Mouse (Mus musculus) ES-Bruce4 (cell line): ENCODE results near the gene Tmem171. TPM values are rescaled to one million over a fixed set of nuclear protein-coding genes. Genes with fewer than 3 reads are reported as not detected.

ENCODE experiments used
- H3K27ac ChIP-seq: 2 replicates; pipeline ENCODE4 v1.5.1; 2012; ENCODE audit warnings: low read length, inconsistent platforms; ENCODE audit not compliant: insufficient read depth
- H3K27me3 ChIP-seq: 2 replicates; pipeline ENCODE4 v1.6.1; 2012; ENCODE audit warnings: mild to moderate bottlenecking, low read length, inconsistent platforms; ENCODE audit not compliant: control insufficient read depth, poor library complexity, insufficient read depth, severe bottlenecking
- H3K36me3 ChIP-seq: 2 replicates; pipeline ENCODE4 v1.6.1; 2012; ENCODE audit warnings: inconsistent platforms, mild to moderate bottlenecking, low read length, moderate library complexity; ENCODE audit not compliant: control insufficient read depth, poor library complexity, insufficient read depth, severe bottlenecking
- H3K4me1 ChIP-seq: one replicate; pipeline ENCODE4 v1.8.1; 2011; ENCODE audit warnings: low read length; ENCODE audit not compliant: control insufficient read depth, insufficient read depth
- H3K4me3 ChIP-seq: 2 replicates; pipeline ENCODE4 v1.5.1; 2011; ENCODE audit warnings: low read depth, mild to moderate bottlenecking, low read length
- H3K9ac ChIP-seq: 2 replicates; pipeline ENCODE4 v1.6.1; 2012; ENCODE audit warnings: low read depth, mild to moderate bottlenecking, inconsistent platforms; ENCODE audit not compliant: poor library complexity, severe bottlenecking
- H3K9me3 ChIP-seq: replicated peaks from 2 replicates; pipeline ENCODE4 v1.6.1; 2012; ENCODE audit warnings: mild to moderate bottlenecking, low read length, inconsistent platforms; ENCODE audit not compliant: control insufficient read depth, poor library complexity, insufficient read depth, severe bottlenecking
- CTCF ChIP-seq: IDR thresholded peaks from one replicate; pipeline ENCODE4 v1.8.1; 2011; ENCODE audit warnings: low read depth, low read length
- EP300 ChIP-seq: IDR thresholded peaks from 2 replicates; pipeline ENCODE4 v1.6.1; 2011; ENCODE audit warnings: low read depth, low read length; ENCODE audit not compliant: insufficient read depth
- POLR2A ChIP-seq: IDR thresholded peaks from one replicate; pipeline ENCODE4 v1.8.1; 2011; ENCODE audit warnings: low read length; ENCODE audit not compliant: insufficient read depth
- polyA plus RNA-seq: library from polyadenylated mRNA; stranded (reverse); fragments of >200 nt; gene quantifications from 2 replicates; pipeline ENCODE4 v1.2.4, GENCODE M21; 2011; ENCODE audit warnings: low read depth; ENCODE audit not compliant: missing spikeins, insufficient read depth, insufficient read length

The Tmem171 gene
- polyA plus RNA-seq, 1 experiment = 0.99 TPM

DNA sequence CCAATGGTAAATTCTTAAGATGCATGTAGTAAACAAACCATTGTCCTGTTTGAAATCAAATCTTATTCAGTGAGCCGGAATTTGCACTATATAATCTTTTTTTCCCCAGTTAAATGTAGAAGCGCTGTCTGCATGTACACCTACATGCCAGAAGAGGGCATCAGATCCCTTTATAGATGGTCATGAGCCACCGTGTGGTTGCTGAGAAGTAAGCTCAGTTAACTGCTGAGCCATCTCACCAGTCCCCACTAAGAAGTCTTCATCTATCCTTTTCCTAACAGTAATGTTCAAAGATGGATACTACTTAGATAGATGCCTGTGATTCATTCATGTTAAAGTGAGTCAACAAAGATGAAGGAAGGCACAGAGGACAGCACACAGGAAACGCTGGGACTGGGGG, 31.9 kb upstream of the Tmem171 start:
- Histone ChIP-seq H3K4me1 (no peaks in the 10 kb centered on the region), H3K27ac (no peak overlapping the region), H3K9ac (no peak overlapping the region), H3K4me3 (no peak overlapping the region), H3K36me3 (peaks cover 12% of the 10 kb centered on the region), H3K9me3 (no peaks in the 10 kb centered on the region), H3K27me3 (no peaks in the 10 kb centered on the region)
- TF ChIP-seq EP300 (no peak), CTCF (no peak), POLR2A (no peak)

DNA sequence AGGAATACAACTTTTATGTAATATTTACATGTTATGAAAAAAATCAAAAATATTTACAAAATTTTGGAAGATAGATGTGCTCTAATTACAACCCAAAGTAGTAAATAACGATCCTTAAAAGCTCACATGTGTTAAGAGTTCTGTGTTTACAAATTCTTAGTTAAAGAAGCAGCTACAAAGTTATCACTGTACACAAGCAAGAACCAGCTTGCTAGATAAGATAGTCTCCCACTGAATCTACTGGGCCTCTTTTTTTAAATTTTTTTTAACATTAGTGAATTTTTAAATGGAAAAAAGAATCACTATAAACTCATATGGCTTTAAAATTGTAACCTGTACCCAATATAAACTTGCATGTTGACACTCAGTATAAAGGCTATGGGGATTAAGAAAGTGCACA, 28.8 kb upstream of the Tmem171 start:
- Histone ChIP-seq H3K4me3 (no peak overlapping the region), H3K4me1 (no peaks in the 10 kb centered on the region), H3K9ac (no peak overlapping the region), H3K9me3 (no peaks in the 10 kb centered on the region), H3K36me3 (peaks cover 9% of the 10 kb centered on the region), H3K27me3 (no peaks in the 10 kb centered on the region), H3K27ac (no peak overlapping the region)
- TF ChIP-seq POLR2A = no peak
- TF ChIP-seq CTCF = no peak
- no peak for TF ChIP-seq EP300

DNA sequence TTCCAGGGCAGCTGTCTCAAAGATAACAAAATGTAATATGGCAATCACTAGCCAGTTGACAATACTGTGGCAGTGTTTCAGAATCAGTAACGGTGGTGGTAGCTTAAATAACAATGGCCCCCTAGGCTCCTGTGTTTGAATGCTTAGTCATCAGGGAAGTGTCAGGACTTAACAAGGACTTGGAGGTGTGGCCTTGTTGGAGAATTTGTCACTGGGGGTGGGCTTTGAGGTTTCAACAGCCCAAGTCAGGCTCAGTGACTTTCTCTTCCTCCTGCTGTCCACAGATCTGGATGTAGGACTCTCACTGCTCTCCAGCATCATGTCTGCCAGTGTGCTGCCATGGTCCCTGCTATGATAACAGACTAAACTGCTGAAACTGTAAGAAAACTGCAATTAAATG, 27.7 kb upstream of the Tmem171 start:
- Histone ChIP-seq H3K27ac (no peak overlapping the region), H3K36me3 (peaks cover 9% of the 10 kb centered on the region), H3K4me3 (no peak overlapping the region), H3K27me3 (no peaks in the 10 kb centered on the region), H3K9me3 (no peaks in the 10 kb centered on the region), H3K4me1 (no peaks in the 10 kb centered on the region), H3K9ac (no peak overlapping the region)
- no peak for TF ChIP-seq EP300
- no peak for TF ChIP-seq POLR2A
- no peak for TF ChIP-seq CTCF

DNA sequence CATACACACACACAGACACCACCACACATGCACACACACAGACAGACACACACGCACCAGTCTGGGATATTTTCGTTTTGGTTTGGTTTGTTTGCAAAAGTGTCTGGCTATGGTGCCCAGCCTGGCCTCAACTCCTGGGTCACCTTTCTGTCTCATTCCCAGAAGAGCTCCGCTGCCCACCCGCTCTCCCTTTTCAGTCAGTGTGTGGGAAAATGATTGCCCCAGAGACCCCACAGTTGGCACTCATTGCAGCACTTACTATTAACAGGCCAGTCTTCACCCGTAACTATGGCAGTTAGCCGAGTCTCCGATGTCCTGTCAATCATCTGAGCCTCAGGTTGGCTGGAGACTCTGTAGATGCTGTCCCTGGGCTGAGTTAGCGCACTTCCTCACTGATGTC, 21.5 kb upstream of the Tmem171 start:
- Histone ChIP-seq H3K9ac (no peak overlapping the region), H3K4me3 (no peak overlapping the region), H3K27ac (no peak overlapping the region), H3K36me3 (no peaks in the 10 kb centered on the region), H3K27me3 (no peaks in the 10 kb centered on the region), H3K4me1 (no peaks in the 10 kb centered on the region), H3K9me3 (no peaks in the 10 kb centered on the region)
- TF ChIP-seq EP300 (no peak), CTCF (no peak), POLR2A (no peak)

DNA sequence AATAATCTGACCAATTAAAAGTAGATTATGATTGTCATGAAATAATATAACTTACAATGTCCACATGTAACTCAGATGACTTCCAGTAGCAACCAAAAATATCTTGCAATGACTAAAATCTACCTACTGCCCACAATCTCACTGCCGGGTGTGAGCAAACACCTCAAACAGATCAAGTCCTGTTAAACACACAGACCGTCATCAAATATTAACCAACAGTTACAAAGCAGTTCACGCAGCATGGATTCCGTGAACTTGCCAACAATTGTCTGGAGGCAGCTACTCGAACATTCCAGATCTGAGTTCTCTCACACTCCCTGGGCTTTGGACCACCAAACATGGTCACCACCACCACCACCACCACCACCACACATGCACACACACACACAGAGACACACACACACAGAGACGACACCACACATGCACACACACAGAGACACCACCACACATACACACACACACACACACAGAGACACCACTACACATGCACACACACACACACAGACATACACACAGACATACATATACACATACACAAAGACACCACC, 20.9 kb upstream of the Tmem171 start:
- H3K9me3 ChIP-seq = no peaks in the 10 kb centered on the region
- no peak for TF ChIP-seq EP300
- no peak for TF ChIP-seq CTCF
- TF ChIP-seq POLR2A = no peak
- H3K36me3 ChIP-seq = no peaks in the 10 kb centered on the region
- no peaks in the 10 kb centered on the region for H3K4me1 ChIP-seq
- H3K27me3 ChIP-seq = no peaks in the 10 kb centered on the region
- no peak overlapping the region for H3K9ac ChIP-seq
- H3K4me3 ChIP-seq = no peak overlapping the region
- no peak overlapping the region for H3K27ac ChIP-seq

DNA sequence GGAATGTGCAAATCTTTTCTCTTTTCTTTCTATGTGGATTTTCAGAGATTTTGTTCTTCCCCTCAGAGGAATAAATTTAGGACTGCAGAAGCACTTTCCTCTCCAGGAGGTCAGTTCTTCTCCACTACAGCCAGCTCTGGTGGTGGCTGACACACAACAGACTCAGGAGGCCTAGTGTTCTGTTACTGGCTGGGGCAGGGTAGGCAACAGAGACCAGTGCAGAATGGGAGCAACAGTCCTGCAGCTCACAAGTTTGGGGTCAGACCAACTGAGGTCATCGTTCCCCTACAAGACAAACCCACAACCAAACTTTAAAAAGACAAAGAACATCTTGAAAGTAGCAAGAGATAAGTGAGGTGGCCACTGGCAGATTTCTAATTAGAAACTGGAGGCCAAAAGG, 16.0 kb upstream of the Tmem171 start:
- H3K9me3 ChIP-seq = no peaks in the 10 kb centered on the region
- no peaks in the 10 kb centered on the region for H3K36me3 ChIP-seq
- no peaks in the 10 kb centered on the region for H3K27me3 ChIP-seq
- TF ChIP-seq CTCF = no peak
- TF ChIP-seq EP300 = no peak
- no peak for TF ChIP-seq POLR2A
- H3K4me1 ChIP-seq = no peaks in the 10 kb centered on the region
- no peak overlapping the region for H3K9ac ChIP-seq
- no peak overlapping the region for H3K4me3 ChIP-seq
- no peak overlapping the region for H3K27ac ChIP-seq
